23 mouse cellular contexts compared by ENCODE assay signal in genomic region chr12:71961671-71962070, GRCm38 (mm10).
"Had no signal": no experiment of that assay in that cellular context is flagged by ENCODE, and none has a peak within 500 bp of the region (broad histone marks: within the 10 kb centered on the region; RNA-seq: fewer than 3 reads in every experiment).

No protein-coding gene starts in this region.

- H3K4me2 ChIP-seq: heart, embryonic 12.5 days; hindbrain, embryonic 12.5 days; hindbrain, embryonic 14.5 days; intestine, embryonic 15.5 days; limb, embryonic 13.5 days; limb, embryonic 15.5 days; liver, embryonic 12.5 days had no signal

- H3K36me3 ChIP-seq: intestine, embryonic 15.5 days had no signal

- H3K4me3 ChIP-seq: heart, adult 2 months; heart, embryonic 12.5 days; hindbrain, embryonic 10.5 days; hindbrain, embryonic 12.5 days; intestine, embryonic 15.5 days; limb, embryonic 13.5 days; limb, embryonic 15.5 days; liver, embryonic 12.5 days had no signal

- H3K9me3 ChIP-seq: heart, embryonic 12.5 days; hindbrain, embryonic 10.5 days; hindbrain, embryonic 12.5 days; intestine, embryonic 15.5 days; limb, embryonic 13.5 days; limb, embryonic 15.5 days; liver, embryonic 12.5 days had no signal

- H3K27ac ChIP-seq: heart, adult 2 months; hindbrain, embryonic 10.5 days; hindbrain, embryonic 12.5 days; hindbrain, embryonic 14.5 days; intestine, embryonic 15.5 days; limb, embryonic 13.5 days; limb, embryonic 15.5 days; liver, embryonic 12.5 days; liver, embryonic 14.5 days had no signal

- H3K4me1 ChIP-seq: heart, embryonic 12.5 days; intestine, embryonic 15.5 days; limb, embryonic 13.5 days; limb, embryonic 15.5 days; liver, embryonic 12.5 days had no signal

- H3K9ac ChIP-seq: heart, embryonic 12.5 days; hindbrain, embryonic 12.5 days; hindbrain, embryonic 14.5 days; intestine, embryonic 15.5 days; limb, embryonic 13.5 days; limb, embryonic 15.5 days; liver, embryonic 12.5 days; liver, embryonic 14.5 days had no signal

- DNase-seq: gastrocnemius, postnatal 14 days; gastrocnemius, postnatal 36 days; heart, adult 2 months; heart, postnatal 4 days; kidney, adult 18-20 months; kidney, adult 8-10 months; kidney, postnatal 10 days; kidney, postnatal 36 days; layer of hippocampus, postnatal 36 days; left cerebral cortex, postnatal 4 days; lung, adult 18-20 months had no signal

- ATAC-seq: hindbrain, embryonic 16.5 days; inflammation-experienced regulatory T-cells, adult 6 months; intestine, embryonic 15.5 days; intestine, postnatal 0 days; liver, embryonic 12.5 days had no signal

- H3K27me3 ChIP-seq: heart, embryonic 12.5 days; hindbrain, embryonic 12.5 days; intestine, embryonic 15.5 days; limb, embryonic 13.5 days; limb, embryonic 15.5 days; liver, embryonic 12.5 days had no signal
